Mouse (Mus musculus) heart, adult 2 months (tissue): ENCODE results near the gene Med1.

Experiments
- CTCF ChIP-seq: fragments of 200-600 bp; IDR thresholded peaks from 2 replicates; pipeline ENCODE4 v1.8.1; 2022; ENCODE audit warnings: antibody characterized with exemption, mild to moderate bottlenecking, moderate library complexity
- EP300 ChIP-seq: fragments of 200-500 bp; IDR thresholded peaks from 2 replicates; pipeline ENCODE4 v1.6.1; 2011; ENCODE audit warnings: low read depth, low read length, control low read depth; ENCODE audit not compliant: insufficient read depth
- POLR2A ChIP-seq: fragments of 200-500 bp; IDR thresholded peaks from 2 replicates; pipeline ENCODE4 v1.6.1; 2011; ENCODE audit warnings: mild to moderate bottlenecking, low read depth, low read length, control low read depth; ENCODE audit not compliant: insufficient read depth

DNA sequence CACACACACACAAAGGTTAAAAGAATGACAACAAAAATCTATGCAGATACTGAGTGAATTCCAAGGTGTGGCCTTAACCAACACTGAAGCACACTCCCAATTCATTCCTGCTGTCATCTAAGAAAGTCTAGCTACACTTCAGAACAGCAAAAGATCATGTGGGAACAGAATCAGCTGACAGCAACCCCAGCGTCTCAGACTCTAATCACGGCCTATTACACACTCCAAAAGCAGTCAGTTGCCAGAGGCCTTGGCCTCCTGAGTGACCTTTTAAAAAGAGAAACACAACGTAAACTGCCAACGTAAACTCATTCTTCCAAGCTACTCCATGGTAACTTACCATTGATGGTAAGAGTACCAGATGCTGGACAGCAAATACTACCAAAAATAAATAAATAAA is 58.1 kb downstream of the Med1 start:
- TF ChIP-seq POLR2A: no peak
- no peak for TF ChIP-seq CTCF
- TF ChIP-seq EP300: no peak
